Mouse (Mus musculus) macrophage (primary cell): ENCODE data around the gene Cad. TPM values are rescaled to one million over a fixed set of nuclear protein-coding genes. Genes with fewer than 3 reads are reported as not detected.

Experiments
- H3K27ac ChIP-seq: fragments of 350-480 bp; formaldehyde crosslinking; 2 replicates; pipeline ENCODE4 v1.9.0; 2021
- H3K36me3 ChIP-seq: fragments of 350-480 bp; formaldehyde crosslinking; 2 replicates; pipeline ENCODE4 v1.9.0; 2021; ENCODE audit errors: inconsistent target
- H3K4me3 ChIP-seq: fragments of 350-480 bp; formaldehyde crosslinking; 2 replicates; pipeline ENCODE4 v1.9.0; 2021; ENCODE audit errors: inconsistent target
- H3K79me2 ChIP-seq: fragments of 350-480 bp; formaldehyde crosslinking; 2 replicates; pipeline ENCODE4 v1.9.0; 2021; ENCODE audit errors: inconsistent target
- WGBS: methylation state at CpG from one replicate; pipeline ENCODE4 v1.1.7; 2026; ENCODE audit warnings: inconsistent platforms; ENCODE audit not compliant: missing documents; 5-methylcytosine and 5-hydroxymethylcytosine counted together
- polyA plus RNA-seq: library from polyadenylated mRNA; stranded (reverse); fragments of 250-400 nt; gene quantifications from 3 replicates; pipeline ENCODE4 v1.2.4, GENCODE M21; 2018; ENCODE audit warnings: inconsistent platforms

The Cad gene
- polyA plus RNA-seq, 1 experiment from 2014 or later = 7.3 TPM

GRCm38 (mm10) chr5:31082355-31082754 is 27.8 kb downstream of the Cad start:
- no peaks in the 10 kb centered on the region for H3K36me3 ChIP-seq
- H3K79me2 ChIP-seq = no peaks in the 10 kb centered on the region
- WGBS = 19% methylated on average over 5 of the region's 5 CpGs
- no peak overlapping the region for H3K4me3 ChIP-seq
- no peak overlapping the region for H3K27ac ChIP-seq

GRCm38 (mm10) chr5:31082935-31083625 is 28.5 kb downstream of the Cad start:
- Histone ChIP-seq H3K79me2 (no peaks in the 10 kb centered on the region), H3K27ac (no peak overlapping the region), H3K4me3 (no peak overlapping the region), H3K36me3 (no peaks in the 10 kb centered on the region)
- WGBS = 38% methylated on average over 12 of the region's 12 CpGs

- Histone ChIP-seq H3K27ac (no peak overlapping the region), H3K4me3 (no peak overlapping the region), H3K36me3 (no peaks in the 10 kb centered on the region), H3K79me2 (no peaks in the 10 kb centered on the region)
- WGBS = 86% methylated on average over 8 of the region's 8 CpGs
These were observed 29.4 kb downstream of the Cad start for GRCm38 (mm10) chr5:31083949-31084348.

- no peaks in the 10 kb centered on the region for H3K79me2 ChIP-seq
- H3K36me3 ChIP-seq = no peaks in the 10 kb centered on the region
- H3K27ac ChIP-seq = no peak overlapping the region
- 71% methylated on average over 7 of the region's 7 CpGs for WGBS
- no peak overlapping the region for H3K4me3 ChIP-seq
These were observed 32.0 kb downstream of the Cad start for GRCm38 (mm10) chr5:31086606-31087005.

GRCm38 (mm10) chr5:31087131-31087530 is 32.6 kb downstream of the Cad start:
- Histone ChIP-seq H3K79me2 (no peaks in the 10 kb centered on the region), H3K4me3 (no peak overlapping the region), H3K27ac (no peak overlapping the region), H3K36me3 (no peaks in the 10 kb centered on the region)
- 72% methylated on average over 2 of the region's 2 CpGs for WGBS

- Histone ChIP-seq H3K36me3 (no peaks in the 10 kb centered on the region), H3K79me2 (no peaks in the 10 kb centered on the region), H3K4me3 (no peak overlapping the region), H3K27ac (no peak overlapping the region)
- WGBS = 10% methylated on average over 52 of the region's 53 CpGs
These were observed 37.8 kb downstream of the Cad start for GRCm38 (mm10) chr5:31092231-31092975.

GRCm38 (mm10) chr5:31093151-31094041 is 38.8 kb downstream of the Cad start:
- Histone ChIP-seq H3K27ac (no peak overlapping the region), H3K4me3 (no peak overlapping the region), H3K36me3 (no peaks in the 10 kb centered on the region), H3K79me2 (no peaks in the 10 kb centered on the region)
- 4% methylated on average over 49 of the region's 54 CpGs for WGBS

- H3K79me2 ChIP-seq = no peaks in the 10 kb centered on the region
- no peak overlapping the region for H3K27ac ChIP-seq
- H3K36me3 ChIP-seq = no peaks in the 10 kb centered on the region
- H3K4me3 ChIP-seq = no peak overlapping the region
- WGBS = 5% methylated on average over 28 of the region's 29 CpGs
These were observed 39.7 kb downstream of the Cad start for GRCm38 (mm10) chr5:31094100-31094798.

- Histone ChIP-seq H3K79me2 (no peaks in the 10 kb centered on the region), H3K27ac (no peak overlapping the region), H3K4me3 (peak overlapping the region; percentile 10; the same call in 1 of the 2 replicates), H3K36me3 (no peaks in the 10 kb centered on the region)
- 1% methylated on average over 59 of the region's 59 CpGs for WGBS
These were observed 40.5 kb downstream of the Cad start for GRCm38 (mm10) chr5:31094799-31095691.

GRCm38 (mm10) chr5:31095711-31096480 is 41.3 kb downstream of the Cad start:
- H3K4me3 ChIP-seq = peak overlapping the region; percentile 10; the same call in 1 of the 2 replicates
- H3K36me3 ChIP-seq = no peaks in the 10 kb centered on the region
- H3K27ac ChIP-seq = no peak overlapping the region
- no peaks in the 10 kb centered on the region for H3K79me2 ChIP-seq
- 40% methylated on average over 11 of the region's 11 CpGs for WGBS

- 52% methylated on average over 9 of the region's 9 CpGs for WGBS
- Histone ChIP-seq H3K4me3 (no peak within 1 kb of the TSS), H3K27ac (no peak within 1 kb of the TSS), H3K36me3 (no peaks in the 10 kb centered on the region), H3K79me2 (no peaks in the 10 kb centered on the region)
These were observed 51.3 kb downstream of the Cad start, which contains the start of gene Dnajc5g for GRCm38 (mm10) chr5:31105814-31106335. Gene Dnajc5g (plus strand): TSS chr5:31106285.

GRCm38 (mm10) chr5:31108000-31108490 is 53.5 kb downstream of the Cad start, which contains the start of gene Slc30a3:
Gene Slc30a3 (minus strand): TSS chr5:31108237.
- 92% methylated on average over 18 of the region's 18 CpGs for WGBS
- no peak within 1 kb of the TSS for H3K27ac ChIP-seq

More at GRCm38 (mm10) chr5:31108000-31108490, 53.5 kb downstream of the Cad start, which contains the start of gene Slc30a3:
- no peaks in the 10 kb centered on the region for H3K36me3 ChIP-seq
- H3K4me3 ChIP-seq = no peak within 1 kb of the TSS
- no peaks in the 10 kb centered on the region for H3K79me2 ChIP-seq
